Mouse (Mus musculus) brain, embryonic 14.5 days (tissue): ENCODE measurements around the gene 6430628N08Rik.

Source experiments
- CTCF ChIP-seq: fragments of 200-500 bp; IDR thresholded peaks from 2 replicates; pipeline ENCODE4 v1.5.1; 2012; ENCODE audit warnings: inconsistent platforms, mild to moderate bottlenecking, moderate library complexity, borderline replicate concordance; ENCODE audit not compliant: insufficient read depth, insufficient read length; ENCODE audit errors: extremely low read depth
- POLR2A ChIP-seq: fragments of 200-500 bp; IDR thresholded peaks from 2 replicates; pipeline ENCODE4 v1.6.1; 2012; ENCODE audit warnings: mild to moderate bottlenecking, inconsistent platforms, borderline replicate concordance; ENCODE audit not compliant: poor library complexity, insufficient read depth, insufficient read length, severe bottlenecking; ENCODE audit errors: extremely low read depth

DNA sequence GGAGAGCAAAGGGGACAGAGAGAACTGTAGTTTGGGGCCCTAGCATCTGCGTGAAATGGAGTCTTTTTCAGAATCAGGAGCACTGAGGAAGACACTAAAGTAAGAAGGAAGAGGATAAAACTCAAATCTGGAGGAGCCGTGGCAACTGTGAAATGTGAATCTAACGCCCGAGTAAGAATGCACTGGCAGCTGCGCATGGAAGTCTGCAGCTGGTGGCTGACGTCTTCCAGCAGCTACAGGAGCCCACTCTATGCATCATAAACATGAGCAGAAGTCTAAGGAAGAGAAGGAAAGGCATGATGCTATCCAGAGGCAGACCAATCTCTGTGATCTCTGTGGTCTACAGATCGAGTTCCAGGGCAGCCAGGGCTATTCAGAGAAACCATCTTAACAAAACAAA is 37.2 kb downstream of the 6430628N08Rik start:
- no peak for TF ChIP-seq CTCF
- no peak for TF ChIP-seq POLR2A
